Mouse (Mus musculus): Measurements from ENCODE around the gene Vmn1r76. TPM values are rescaled to one million over a fixed set of nuclear protein-coding genes. Genes with fewer than 3 reads are reported as not detected.

Gene Vmn1r76
- polyA plus RNA-seq (2015; fragmentation: Nextera tagmentation; extraction: Ambion mirVana) = not detected in 2 replicates

DNA sequence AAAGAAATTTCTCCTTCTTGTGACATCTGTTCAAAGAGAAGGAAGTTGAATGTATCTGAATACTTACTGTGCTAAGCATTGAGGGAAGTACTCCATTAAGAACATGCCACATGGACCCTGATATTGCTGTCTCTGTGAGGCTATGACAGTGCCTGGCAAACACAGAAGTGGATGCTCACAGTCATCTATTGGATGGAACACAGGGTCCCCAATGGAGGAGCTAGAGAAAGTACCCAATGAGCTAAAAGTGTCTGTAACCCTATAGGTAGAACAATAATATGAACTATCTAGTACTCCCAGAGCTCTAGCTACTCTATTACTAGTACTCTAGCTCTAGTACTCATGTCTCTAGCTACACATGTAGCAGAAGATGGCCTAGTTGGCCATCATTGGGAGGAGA is at the start of gene Vmn1r76:
Vmn1r76 (minus strand) TSS at position 101 of the 400 bp plus-strand sequence.
- H3K4me2 ChIP-seq = no peak within 1 kb of the TSS

DNA sequence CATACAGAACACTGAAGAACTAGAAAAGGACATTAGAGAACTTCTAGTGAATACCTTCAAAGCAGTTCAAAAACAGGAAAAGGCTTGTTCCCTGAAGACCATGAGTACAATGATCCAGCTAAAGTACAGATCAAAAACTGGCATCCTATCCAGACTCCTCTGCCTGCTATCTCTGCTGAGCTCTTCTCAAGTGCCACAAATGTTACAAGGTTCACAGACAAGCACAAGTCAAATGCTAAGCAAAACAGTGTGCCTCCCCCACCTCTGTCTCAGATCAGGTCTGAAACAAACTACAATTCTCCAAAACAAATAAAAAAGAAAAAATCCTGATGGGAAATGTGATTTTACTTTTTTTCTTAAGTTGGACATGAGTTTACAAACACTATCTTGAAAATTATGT is 34.6 kb upstream of the Vmn1r76 start:
- H3K27ac ChIP-seq = no peak overlapping the region

More for the DNA sequence above, at the start of gene Vmn1r76:
- H3K27me3 ChIP-seq = no peaks in the 10 kb centered on the region
- no peaks in the 10 kb centered on the region for H3K36me3 ChIP-seq
- 0 out of 2 replicates have a peak, but pooled peaks cover 2% of the 10 kb centered on the region for H3K9me3 ChIP-seq (replicated peaks)
- no peaks in the 10 kb centered on the region for H3K4me1 ChIP-seq
- no peak within 1 kb of the TSS for H3K4me3 ChIP-seq (replicated peaks)
- ATAC-seq (replicated peaks; ENCODE audit: low FRiP score) = no peak
- H3K9ac ChIP-seq = no peak within 1 kb of the TSS
- no peak within 1 kb of the TSS for H3K27ac ChIP-seq

DNA sequence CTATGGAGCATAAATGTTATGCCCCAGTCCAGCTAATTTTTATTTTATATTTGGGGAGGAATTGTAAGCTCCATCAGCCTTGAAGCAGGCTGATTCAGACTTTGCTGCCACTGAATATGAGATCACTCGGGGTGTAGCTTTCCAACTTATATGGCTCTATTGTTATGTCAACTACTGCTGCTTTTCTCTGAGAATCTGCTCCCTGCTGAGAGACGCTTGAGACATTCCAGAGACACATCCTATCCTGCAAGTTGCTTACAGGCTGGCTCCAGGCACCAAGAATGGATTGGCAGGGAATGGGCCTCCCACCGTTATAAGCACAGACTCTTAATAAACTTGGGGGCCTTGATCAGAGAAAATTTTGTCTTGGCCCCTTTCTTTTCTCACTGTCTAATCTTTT is 10.0 kb upstream of the Vmn1r76 start:
- 69% methylated on average over 3 of the region's 3 CpGs for WGBS
- H3K36me3 ChIP-seq = no peaks in the 10 kb centered on the region
- H3K4me3 ChIP-seq (replicated peaks) = no peak overlapping the region
- H3K9ac ChIP-seq = no peak overlapping the region
- no peak for ATAC-seq (replicated peaks; ENCODE audit: low FRiP score)
- no peak overlapping the region for H3K4me2 ChIP-seq
- H3K27ac ChIP-seq = no peak overlapping the region
- H3K9me3 ChIP-seq (replicated peaks) = peaks cover 29% of the 10 kb centered on the region; the same call in 1 of the 2 replicates
- no peaks in the 10 kb centered on the region for H3K4me1 ChIP-seq
- H3K27me3 ChIP-seq = no peaks in the 10 kb centered on the region

More for the DNA sequence above, 34.6 kb upstream of the Vmn1r76 start:
- no peak overlapping the region for H3K9ac ChIP-seq
- H3K27me3 ChIP-seq = no peaks in the 10 kb centered on the region
- no peaks in the 10 kb centered on the region for H3K4me1 ChIP-seq
- H3K4me3 ChIP-seq (replicated peaks) = no peak overlapping the region
- H3K9me3 ChIP-seq (replicated peaks) = peaks cover 15% of the 10 kb centered on the region; the same call in 1 of the 2 replicates
- H3K4me2 ChIP-seq = no peak overlapping the region
- ATAC-seq (replicated peaks; ENCODE audit: low FRiP score) = no peak
- no peaks in the 10 kb centered on the region for H3K36me3 ChIP-seq

DNA sequence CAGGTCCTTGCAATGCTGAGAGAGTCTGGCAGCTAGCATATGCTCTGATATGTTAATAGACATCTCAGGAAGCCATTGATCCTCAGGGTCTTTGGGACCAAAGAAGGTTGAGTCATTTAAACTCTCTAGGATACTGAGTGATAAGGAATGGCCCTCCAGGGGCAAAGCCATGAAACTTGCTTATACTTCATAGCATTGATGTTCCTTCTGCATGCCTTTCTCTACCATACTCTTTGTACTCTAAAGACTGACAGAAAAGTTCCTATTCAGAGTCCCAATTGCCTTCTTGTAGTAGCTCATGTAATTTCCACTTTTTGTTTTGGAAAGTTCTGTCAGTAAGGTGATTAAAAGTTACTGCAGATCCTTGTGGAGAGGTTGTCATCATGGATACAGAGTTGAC is 63.7 kb downstream of the Vmn1r76 start, which contains the start of gene Vmn1r75:
Vmn1r75 (plus strand) TSS at position 301 of the 400 bp plus-strand sequence.
- ATAC-seq (replicated peaks; ENCODE audit: low FRiP score) = no peak
- no peak within 1 kb of the TSS for H3K9ac ChIP-seq

More for the DNA sequence above, 63.7 kb downstream of the Vmn1r76 start, which contains the start of gene Vmn1r75:
- no peaks in the 10 kb centered on the region for H3K36me3 ChIP-seq
- no peaks in the 10 kb centered on the region for H3K4me1 ChIP-seq
- no peak within 1 kb of the TSS for H3K4me2 ChIP-seq
- H3K27me3 ChIP-seq = no peaks in the 10 kb centered on the region
- no peak within 1 kb of the TSS for H3K4me3 ChIP-seq (replicated peaks)
- no peaks in the 10 kb centered on the region for H3K9me3 ChIP-seq (replicated peaks)
- no peak within 1 kb of the TSS for H3K27ac ChIP-seq

Other genes with a start within 250 kb of the Vmn1r76 start
- gene Vmn1r73, start 207.9 kb downstream of the Vmn1r76 start, polyA plus RNA-seq (2015; fragmentation: Nextera tagmentation; extraction: Ambion mirVana) = not detected in 2 replicates
- gene Vmn1r74, start 104.2 kb downstream of the Vmn1r76 start, polyA plus RNA-seq (2015; fragmentation: Nextera tagmentation; extraction: Ambion mirVana) = not detected in 2 replicates
- not detected in 2 replicates for gene Vmn1r75, start 63.6 kb downstream of the Vmn1r76 start, polyA plus RNA-seq (2015; fragmentation: Nextera tagmentation; extraction: Ambion mirVana)
- gene Vmn1r77, start 98.5 kb upstream of the Vmn1r76 start, polyA plus RNA-seq (2015; fragmentation: Nextera tagmentation; extraction: Ambion mirVana) = not detected in 2 replicates
- gene Vmn1r78, start 212.0 kb upstream of the Vmn1r76 start, polyA plus RNA-seq (2015; fragmentation: Nextera tagmentation; extraction: Ambion mirVana) = not detected in 2 replicates
- not detected in 2 replicates for gene Vmn1r79, start 233.1 kb upstream of the Vmn1r76 start, polyA plus RNA-seq (2015; fragmentation: Nextera tagmentation; extraction: Ambion mirVana)